Mouse (Mus musculus): Measurements from ENCODE around the gene Mis12. TPM values are rescaled to one million over a fixed set of nuclear protein-coding genes. Genes with fewer than 3 reads are reported as not detected.

Mis12 gene
- polyA plus RNA-seq (2015; fragmentation: Nextera tagmentation; extraction: Ambion mirVana): 34.3 and 35.5 TPM in 2 replicates

- peak; percentile 100 for ATAC-seq
- H3K27me3 ChIP-seq (replicated peaks): no peaks in the 10 kb centered on the region
- peak within 1 kb of the TSS; percentile 93 for H3K9ac ChIP-seq
- H3K4me1 ChIP-seq (replicated peaks): 0 out of 2 replicates have a peak, but pooled peaks cover 6% of the 10 kb centered on the region
- WGBS: under 1% methylated on average over 71 of the region's 71 CpGs
- peak within 1 kb of the TSS; percentile 86 for H3K4me3 ChIP-seq (replicated peaks)
- H3K36me3 ChIP-seq: 0 out of 2 replicates have a peak, but pooled peaks cover 5% of the 10 kb centered on the region
- peak within 1 kb of the TSS; percentile 76 for H3K4me2 ChIP-seq (replicated peaks)
- no peaks in the 10 kb centered on the region for H3K9me3 ChIP-seq
- peak within 1 kb of the TSS; percentile 96 for H3K27ac ChIP-seq
These were observed at the start of gene Mis12, which contains the start of gene Derl2 for GRCm38 (mm10) chr11:71019201-71020068. Gene Mis12, plus strand, starts transcription at chr11:71019611. Gene Derl2, minus strand, starts transcription at chr11:71019841.

DNA sequence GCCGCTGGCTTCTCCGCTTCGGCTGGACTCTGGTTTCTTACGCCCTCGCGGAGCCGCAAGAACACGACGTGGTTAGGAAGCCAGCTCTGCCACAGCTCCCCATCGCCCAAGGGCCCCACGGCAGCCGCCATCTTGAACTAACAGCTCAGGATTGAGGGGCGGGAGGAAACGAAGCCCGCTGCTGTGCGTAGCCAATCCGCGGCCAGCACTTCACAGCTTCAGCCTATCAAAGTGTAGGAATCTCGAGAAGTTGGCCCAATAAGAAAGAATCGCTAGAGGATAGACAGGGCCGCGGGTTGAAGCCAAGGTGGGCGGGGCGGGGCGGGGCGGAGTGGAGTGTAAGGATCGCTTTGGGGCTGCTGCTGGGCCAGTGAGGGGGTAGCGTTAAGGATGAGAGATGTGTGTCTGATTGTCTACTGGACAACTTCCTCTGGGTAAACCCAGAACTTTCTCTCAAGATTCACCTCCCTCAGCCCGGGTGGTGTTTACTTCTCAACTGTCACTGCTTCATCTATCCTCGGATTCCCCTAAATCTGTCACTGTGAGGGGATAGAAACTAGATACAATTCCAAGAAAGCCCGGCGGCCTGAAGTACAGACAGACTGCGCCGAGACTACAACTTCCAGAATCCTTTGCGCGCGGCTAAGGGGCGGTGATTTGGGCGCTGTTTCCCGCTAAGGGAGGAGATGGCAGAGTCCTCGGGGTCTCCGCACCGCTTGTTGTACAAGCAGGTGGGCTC, 49.4 kb upstream of the Mis12 start, which contains the start of the genes Nup88 and Rpain:
TSS of gene Nup88 (minus strand) at position 153 of the 739 bp plus-strand sequence.
TSS of gene Rpain (plus strand) at position 393 of the 739 bp plus-strand sequence.
- Histone ChIP-seq H3K27ac (peak within 1 kb of the TSS; percentile 85), H3K36me3 (peaks cover 13% of the 10 kb centered on the region; the same call in 1 of the 2 replicates), H3K27me3 (replicated peaks) (no peaks in the 10 kb centered on the region), H3K4me2 (replicated peaks) (peak within 1 kb of the TSS; percentile 76), H3K4me3 (replicated peaks) (peak within 1 kb of the TSS; percentile 90), H3K9me3 (no peaks in the 10 kb centered on the region), H3K9ac (peak within 1 kb of the TSS; percentile 90), H3K4me1 (replicated peaks) (peaks cover 12% of the 10 kb centered on the region)
- WGBS: under 1% methylated on average over 43 of the region's 43 CpGs
- ATAC-seq: peak; percentile 98

- no peaks in the 10 kb centered on the region for H3K9me3 ChIP-seq
- peaks cover 10% of the 10 kb centered on the region; the same call in 1 of the 2 replicates for H3K36me3 ChIP-seq
- peak overlapping the region; percentile 76 for H3K4me2 ChIP-seq (replicated peaks)
- no peaks in the 10 kb centered on the region for H3K27me3 ChIP-seq (replicated peaks)
- H3K9ac ChIP-seq: peak overlapping the region; percentile 53
- peak overlapping the region; percentile 90 for H3K4me3 ChIP-seq (replicated peaks)
- H3K4me1 ChIP-seq (replicated peaks): peaks cover 12% of the 10 kb centered on the region
- H3K27ac ChIP-seq: peak overlapping the region; percentile 79
- WGBS: 15% methylated on average over 24 of the region's 24 CpGs
- peak; percentile 48 for ATAC-seq
These were observed 48.6 kb upstream of the Mis12 start for GRCm38 (mm10) chr11:70970560-70971540.

- Histone ChIP-seq H3K4me3 (replicated peaks) (no peak overlapping the region), H3K27me3 (replicated peaks) (no peaks in the 10 kb centered on the region), H3K27ac (no peak overlapping the region), H3K4me2 (replicated peaks) (no peak overlapping the region), H3K9me3 (no peaks in the 10 kb centered on the region), H3K9ac (no peak overlapping the region), H3K36me3 (0 out of 2 replicates have a peak, but pooled peaks cover 20% of the 10 kb centered on the region), H3K4me1 (replicated peaks) (peaks cover 12% of the 10 kb centered on the region)
- 67% methylated on average over 1 of the region's 1 CpGs for WGBS
- ATAC-seq: no peak
These were observed 46.8 kb upstream of the Mis12 start for GRCm38 (mm10) chr11:70972586-70972985.

- no peaks in the 10 kb centered on the region for H3K27me3 ChIP-seq (replicated peaks)
- H3K9me3 ChIP-seq: no peaks in the 10 kb centered on the region
- H3K27ac ChIP-seq: no peak overlapping the region
- H3K9ac ChIP-seq: no peak overlapping the region
- peaks cover 32% of the 10 kb centered on the region for H3K36me3 ChIP-seq
- H3K4me2 ChIP-seq (replicated peaks): no peak overlapping the region
- H3K4me1 ChIP-seq (replicated peaks): peaks cover 5% of the 10 kb centered on the region
- 71% methylated on average over 4 of the region's 4 CpGs for WGBS
- ATAC-seq: no peak
- H3K4me3 ChIP-seq (replicated peaks): no peak overlapping the region
These were observed 45.5 kb upstream of the Mis12 start for GRCm38 (mm10) chr11:70973947-70974346.

DNA sequence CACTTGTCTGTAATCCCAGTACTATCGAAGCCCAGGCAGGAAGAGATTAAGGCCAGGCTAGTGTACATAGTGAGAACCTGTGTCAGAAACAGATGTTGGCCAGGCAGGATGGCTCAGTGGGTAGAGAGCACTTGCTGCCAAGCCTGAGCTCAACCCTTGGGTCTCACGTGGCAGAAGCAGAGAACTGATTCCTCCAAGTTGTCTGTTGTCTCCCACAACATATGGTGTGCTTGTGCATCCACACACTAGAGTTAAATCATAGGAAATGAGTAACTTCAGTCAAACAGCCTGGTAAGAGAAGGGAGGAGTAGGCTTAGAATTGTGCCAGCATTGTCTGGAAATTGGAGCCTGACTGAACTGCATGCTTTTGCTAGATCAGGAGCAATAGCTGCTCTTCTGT, 44.2 kb upstream of the Mis12 start:
- no peak overlapping the region for H3K27ac ChIP-seq
- no peak overlapping the region for H3K4me2 ChIP-seq (replicated peaks)
- ATAC-seq: no peak
- H3K4me1 ChIP-seq (replicated peaks): peaks cover 5% of the 10 kb centered on the region
- H3K27me3 ChIP-seq (replicated peaks): no peaks in the 10 kb centered on the region
- no peaks in the 10 kb centered on the region for H3K9me3 ChIP-seq
- peaks cover 43% of the 10 kb centered on the region for H3K36me3 ChIP-seq
- H3K9ac ChIP-seq: no peak overlapping the region
- 77% methylated on average over 2 of the region's 2 CpGs for WGBS
- H3K4me3 ChIP-seq (replicated peaks): no peak overlapping the region

DNA sequence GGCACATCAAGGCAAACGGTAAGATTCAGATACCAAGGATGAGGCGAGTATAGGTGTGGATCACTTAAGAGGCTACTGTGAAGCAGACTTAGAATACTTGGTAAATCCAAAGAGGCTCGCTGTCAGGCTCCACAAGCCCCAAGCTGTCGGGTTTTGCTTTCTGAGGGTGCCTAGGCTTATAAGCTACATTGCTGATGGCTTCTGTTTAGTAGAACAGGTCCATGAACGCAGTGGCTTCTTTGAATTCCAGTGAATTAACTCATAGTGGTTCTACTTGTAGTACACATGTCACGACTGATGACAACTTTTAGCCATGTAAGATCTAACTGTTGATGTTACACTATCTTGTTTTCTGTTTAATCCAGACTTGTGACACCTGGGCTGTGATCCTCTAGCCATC, 42.1 kb upstream of the Mis12 start:
- Histone ChIP-seq H3K27ac (no peak overlapping the region), H3K9ac (no peak overlapping the region), H3K9me3 (no peaks in the 10 kb centered on the region), H3K4me1 (replicated peaks) (peaks cover 14% of the 10 kb centered on the region), H3K27me3 (replicated peaks) (no peaks in the 10 kb centered on the region), H3K4me2 (replicated peaks) (no peak overlapping the region), H3K4me3 (replicated peaks) (no peak overlapping the region), H3K36me3 (peaks cover 52% of the 10 kb centered on the region)
- WGBS: 86% methylated on average over 6 of the region's 6 CpGs
- no peak for ATAC-seq

DNA sequence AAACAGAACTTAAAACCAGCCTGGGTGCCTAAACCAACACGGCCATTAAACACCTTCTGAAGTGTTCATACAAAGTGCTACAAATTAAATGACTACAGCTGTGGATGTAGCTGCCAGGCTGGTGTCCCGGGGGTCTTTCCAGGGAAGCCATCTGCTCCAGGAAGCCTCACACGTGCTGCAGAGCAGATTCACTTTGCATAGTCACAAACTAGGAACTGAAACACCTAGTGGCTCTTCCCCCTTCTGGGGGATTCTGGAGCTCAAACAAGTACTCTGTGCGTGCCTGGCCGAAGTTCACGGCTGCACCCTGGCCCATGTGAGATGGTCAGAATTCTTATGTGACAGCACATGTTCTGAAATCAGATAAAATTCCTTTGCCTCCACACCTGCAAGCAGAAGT, 39.2 kb upstream of the Mis12 start:
- Histone ChIP-seq H3K27me3 (replicated peaks) (no peaks in the 10 kb centered on the region), H3K9me3 (no peaks in the 10 kb centered on the region), H3K4me2 (replicated peaks) (no peak overlapping the region), H3K27ac (no peak overlapping the region), H3K4me1 (replicated peaks) (peaks cover 14% of the 10 kb centered on the region), H3K4me3 (replicated peaks) (no peak overlapping the region), H3K9ac (no peak overlapping the region), H3K36me3 (peaks cover 49% of the 10 kb centered on the region)
- ATAC-seq: no peak
- 83% methylated on average over 6 of the region's 6 CpGs for WGBS

GRCm38 (mm10) chr11:70980751-70981510, 38.5 kb upstream of the Mis12 start:
- H3K36me3 ChIP-seq: peaks cover 52% of the 10 kb centered on the region
- H3K27me3 ChIP-seq (replicated peaks): no peaks in the 10 kb centered on the region
- no peak overlapping the region for H3K27ac ChIP-seq
- no peaks in the 10 kb centered on the region for H3K9me3 ChIP-seq
- peak overlapping the region; percentile 11; the same call in 1 of the 2 replicates for H3K4me3 ChIP-seq (replicated peaks)
- WGBS: 91% methylated on average over 14 of the region's 14 CpGs
- H3K9ac ChIP-seq: 0 out of 2 replicates have a peak overlapping the region, but pooled peaks have one; percentile 13
- ATAC-seq: no peak
- peaks cover 14% of the 10 kb centered on the region for H3K4me1 ChIP-seq (replicated peaks)
- 0 out of 2 replicates have a peak overlapping the region, but pooled peaks have one; percentile 56 for H3K4me2 ChIP-seq (replicated peaks)

- Histone ChIP-seq H3K9ac (peak overlapping the region; percentile 99), H3K4me2 (replicated peaks) (peak overlapping the region; percentile 56), H3K9me3 (no peaks in the 10 kb centered on the region), H3K27ac (no peak overlapping the region), H3K36me3 (peaks cover 52% of the 10 kb centered on the region), H3K4me3 (replicated peaks) (peak overlapping the region; percentile 100), H3K4me1 (replicated peaks) (peaks cover 14% of the 10 kb centered on the region), H3K27me3 (replicated peaks) (no peaks in the 10 kb centered on the region)
- 9% methylated on average over 12 of the region's 12 CpGs for WGBS
- ATAC-seq: no peak
These were observed 37.4 kb upstream of the Mis12 start for GRCm38 (mm10) chr11:70982030-70982429.

All from intestine, embryonic 15.5 days (tissue).